ENCODE assay signal across 14 mouse cellular contexts in the genomic region with DNA sequence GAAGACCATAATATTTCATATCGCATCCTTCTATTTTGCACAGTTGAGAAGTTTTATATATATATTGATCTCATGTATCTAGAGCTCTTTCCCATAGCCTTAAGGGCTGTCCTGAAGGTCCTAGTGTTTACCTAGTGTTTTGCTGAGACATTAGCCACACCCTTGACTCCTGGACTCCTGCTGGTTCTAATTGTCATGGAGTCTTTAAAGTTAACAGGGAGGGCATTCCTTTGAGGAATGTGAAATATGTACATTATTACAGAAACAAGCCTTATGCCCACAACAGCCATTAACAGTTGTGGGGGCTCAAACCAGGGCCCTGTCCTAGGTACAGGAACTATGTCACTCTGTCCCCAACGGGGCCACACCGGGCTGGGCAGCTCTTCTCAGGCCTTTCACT. TPM values are rescaled to one million over a fixed set of nuclear protein-coding genes. Genes with fewer than 3 reads are reported as not detected.
"Had no signal": no experiment of that assay in that cellular context is flagged by ENCODE, and none has a peak within 500 bp of the region (broad histone marks: within the 10 kb centered on the region; RNA-seq: fewer than 3 reads in every experiment).

No protein-coding gene starts in this region.

- DNase-seq: gastrocnemius, postnatal 14 days; gastrocnemius, postnatal 36 days; heart, adult 2 months; heart, postnatal 14 days; heart, postnatal 36 days; kidney, adult 11 months; kidney, adult 2 months; kidney, adult 9 months; kidney, postnatal 14 days; kidney, postnatal 36 days; layer of hippocampus, adult 9-11 months; layer of hippocampus, postnatal 36 days; left cerebral cortex, postnatal 4 days had no signal

RNA-seq across cellular contexts. Expression of gene Gpr135, which starts 59.5 kb away (rescaled TPM):
- total RNA-seq: hematopoietic stem cell, adult 5-6 weeks had no signal
